Mouse (Mus musculus) bone marrow macrophage, adult 2 months (primary cell): ENCODE measurements around the gene Ppp1r18.

ENCODE experiments used
- CTCF ChIP-seq: IDR thresholded peaks from 2 replicates; pipeline ENCODE4 v1.5.1; 2012; ENCODE audit warnings: low read depth, mild to moderate bottlenecking, low read length, moderate library complexity
- POLR2A ChIP-seq: IDR thresholded peaks from 2 replicates; pipeline ENCODE4 v1.6.1; 2012; ENCODE audit warnings: mild to moderate bottlenecking, low read depth, low read length, borderline replicate concordance

GRCm38 (mm10) chr17:35834696-35835422, 30.5 kb upstream of the Ppp1r18 start:
- TF ChIP-seq CTCF (no peak; the same call in 1 of the 2 replicates), POLR2A (no peak)
